Mouse (Mus musculus) urinary bladder, adult 2 months (tissue): ENCODE results near the gene AU022252. TPM values are rescaled to one million over a fixed set of nuclear protein-coding genes. Genes with fewer than 3 reads are reported as not detected.

ENCODE experiments used
- DNase-seq: peaks from one replicate; pipeline ENCODE4 v3.0.0; 2022; ENCODE audit warnings: low spot score
- polyA plus RNA-seq: library from polyadenylated mRNA; depleted of rRNA; stranded (reverse); fragments of >200 nt; gene quantifications from 2 replicates; pipeline ENCODE4 v1.2.3, GENCODE M21; 2012; rRNA removed

The AU022252 gene
- polyA plus RNA-seq, 1 experiment, result 8.8 TPM

DNA sequence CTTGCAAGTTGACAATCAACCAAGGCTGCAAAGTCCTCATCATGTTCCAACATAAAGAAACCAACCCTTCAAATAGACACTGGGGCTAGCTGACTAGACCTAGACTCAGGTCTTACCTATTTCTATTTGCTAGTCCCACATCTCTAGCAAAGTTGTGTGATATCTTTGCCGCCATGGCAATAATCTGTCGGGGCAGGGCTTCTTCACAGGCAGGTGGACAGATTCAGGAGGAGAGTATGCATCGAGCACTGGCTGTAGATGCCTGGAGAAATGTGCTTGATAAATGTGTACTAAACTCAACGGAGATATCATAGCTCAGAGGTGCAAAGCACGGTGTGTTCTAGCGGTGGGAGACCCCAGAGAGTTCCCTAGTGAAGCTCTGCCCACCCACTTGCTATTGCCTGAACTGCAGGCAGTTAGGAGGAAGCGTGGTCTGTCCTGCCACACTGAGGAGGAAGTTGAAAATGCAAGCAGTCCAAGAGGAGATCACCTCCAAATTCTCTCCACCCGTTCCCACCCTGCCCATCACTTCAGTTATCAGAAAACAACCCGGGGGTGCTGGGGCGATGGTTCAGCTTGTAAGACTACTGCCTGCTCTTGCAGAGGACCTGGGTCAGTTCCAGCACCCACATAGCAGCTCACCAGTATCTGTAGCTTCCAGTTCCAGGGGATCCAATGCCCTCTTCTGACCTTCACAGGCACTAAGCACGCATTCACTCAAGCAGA, 44.3 kb downstream of the AU022252 start:
- no peak for DNase-seq

DNA sequence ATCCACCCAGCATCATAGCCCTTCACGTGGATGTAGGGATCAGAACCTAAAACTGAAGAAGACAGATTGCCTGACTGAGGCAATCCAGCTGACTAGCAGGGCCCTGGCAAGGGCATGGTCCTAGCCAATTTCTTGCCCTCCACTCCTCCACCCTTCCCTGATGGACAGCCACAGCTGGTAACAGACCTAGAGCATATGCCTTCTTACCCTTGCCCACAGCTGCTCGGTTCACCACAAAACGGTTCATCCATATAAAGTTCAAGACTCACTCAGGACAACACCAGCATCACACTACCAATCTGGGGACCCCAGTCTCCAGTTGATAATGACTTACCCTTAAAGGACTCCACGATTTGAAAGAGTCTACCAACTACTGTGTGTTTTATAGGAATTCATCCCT, 46.7 kb downstream of the AU022252 start:
- no peak for DNase-seq

- no peak for DNase-seq
Observed at GRCm38 (mm10) chr4:119183525-119183924, 49.0 kb downstream of the AU022252 start.

DNA sequence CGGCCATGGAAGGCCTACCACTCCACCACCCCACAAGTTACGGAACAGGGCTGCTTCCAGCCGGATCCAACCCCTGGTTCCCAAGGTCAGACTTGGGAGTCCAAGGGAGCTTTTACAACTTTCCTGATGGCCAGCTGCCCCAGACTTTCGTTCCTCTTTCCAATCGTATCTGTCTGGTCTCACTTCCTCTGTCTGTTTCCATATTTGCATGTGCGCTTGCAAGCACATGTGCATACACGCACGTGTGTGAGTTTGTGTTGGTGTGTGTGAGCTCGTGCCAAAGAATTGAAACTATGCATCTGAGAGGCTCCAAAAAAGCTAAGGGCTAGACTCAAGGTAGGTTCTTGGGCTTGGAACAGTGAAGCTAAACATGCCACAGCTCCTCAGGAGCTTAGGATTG, 51.1 kb downstream of the AU022252 start:
- no peak for DNase-seq

DNA sequence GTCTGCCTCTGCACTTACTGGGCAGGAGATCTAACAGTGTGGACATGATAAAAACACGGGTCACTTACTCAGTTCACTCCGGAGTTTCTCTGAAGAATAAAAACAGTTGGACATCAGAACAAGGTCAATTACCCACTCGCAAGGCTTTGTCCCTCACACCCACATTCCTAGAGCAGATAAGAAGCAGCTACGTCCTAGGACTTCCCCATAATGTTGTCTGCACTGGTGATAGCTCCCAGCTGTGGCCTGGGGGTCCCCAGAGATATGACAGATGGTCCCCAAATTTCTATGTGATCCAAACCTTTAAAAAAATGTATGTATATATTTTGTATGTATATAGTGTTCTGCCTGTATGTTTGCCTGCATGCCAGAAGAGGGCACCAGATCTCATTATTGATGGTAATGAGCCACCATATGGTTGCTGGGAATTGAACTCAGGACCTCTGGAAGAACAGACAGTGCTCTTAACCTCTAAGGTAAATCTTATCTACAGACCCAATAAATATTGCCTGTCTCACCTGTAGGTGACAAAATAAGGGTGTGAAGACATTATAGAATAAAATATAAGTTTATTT, 52.3 kb downstream of the AU022252 start:
- no peak for DNase-seq

DNA sequence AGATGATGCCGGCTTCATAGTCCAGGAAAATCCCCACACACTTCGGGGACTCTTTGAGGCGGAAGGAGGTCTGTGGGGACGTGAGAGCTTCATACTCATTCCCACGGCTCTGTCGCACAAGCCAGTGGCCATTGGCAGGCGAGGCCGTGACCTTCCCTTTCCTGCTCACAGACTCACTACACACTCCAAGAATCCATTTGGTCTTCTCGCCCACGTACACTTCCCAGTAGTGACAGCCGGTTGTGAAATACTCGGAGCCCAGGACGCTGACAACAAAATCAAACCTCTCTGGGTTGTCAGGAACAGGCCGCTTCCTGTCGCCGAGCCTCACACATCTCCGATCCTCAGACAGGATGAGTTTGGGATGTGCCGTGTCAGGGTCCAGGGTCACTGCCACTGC, 54.2 kb downstream of the AU022252 start:
- no peak for DNase-seq

DNA sequence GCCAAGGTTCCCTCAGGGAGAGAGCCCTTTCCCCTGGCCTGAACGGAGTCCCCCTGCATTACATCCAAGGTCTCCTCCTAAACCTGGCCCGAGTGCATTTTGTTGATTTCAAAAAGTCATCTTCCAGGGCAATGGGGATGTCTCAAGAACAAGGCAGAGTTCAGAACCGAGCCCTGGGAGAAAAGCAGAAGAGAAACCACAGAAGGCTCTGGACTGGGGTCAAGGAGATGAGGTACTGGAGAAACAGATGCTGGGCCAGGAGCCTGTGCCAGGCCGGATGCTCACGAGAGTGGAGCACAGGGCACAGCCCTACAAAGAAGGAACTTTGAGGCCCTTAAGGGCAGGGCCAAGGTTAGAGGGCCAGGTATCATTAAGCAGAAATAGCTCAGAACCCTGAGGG, 54.8 kb downstream of the AU022252 start:
- no peak for DNase-seq

- peak; percentile 82 for DNase-seq
Observed at GRCm38 (mm10) chr4:119173851-119174453, 58.6 kb downstream of the AU022252 start, which contains the start of gene Zfp691. Gene Zfp691, minus strand, starts transcription at chr4:119174195.

DNA sequence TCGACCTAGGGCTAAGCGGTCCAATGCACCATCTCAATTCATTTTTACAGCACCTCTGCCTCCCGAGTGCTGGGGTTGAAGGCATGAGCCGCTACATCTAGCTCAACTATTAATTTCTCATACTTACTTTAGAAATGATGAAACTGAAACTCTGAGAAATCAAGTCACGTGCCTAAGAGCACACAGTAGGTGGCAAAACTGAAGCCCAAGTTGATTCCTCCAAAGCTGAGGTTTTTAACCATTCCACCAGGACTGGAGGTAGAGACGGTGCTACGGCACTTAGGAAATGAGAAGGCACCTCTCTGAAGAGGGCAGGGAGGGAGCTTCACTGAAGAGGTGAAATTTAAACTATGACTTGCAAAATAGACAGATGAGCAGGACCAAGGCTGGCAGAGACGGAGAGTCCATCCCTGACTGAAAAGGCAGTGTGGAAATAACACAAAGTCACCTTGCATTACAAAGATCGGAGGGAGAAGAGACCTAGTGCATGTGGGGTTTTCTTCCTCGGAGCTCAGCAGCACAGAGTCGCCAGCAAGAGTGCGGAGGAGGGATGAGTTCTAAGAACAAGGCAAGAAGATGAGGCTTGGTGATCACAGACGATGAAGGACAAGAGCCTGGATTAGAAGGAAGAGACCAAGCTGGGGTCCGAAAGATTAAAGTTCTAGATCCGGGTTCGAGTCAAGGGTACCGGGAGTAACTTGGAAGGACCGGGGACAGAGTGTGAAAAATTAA, 59.4 kb downstream of the AU022252 start:
- DNase-seq, result no peak

DNA sequence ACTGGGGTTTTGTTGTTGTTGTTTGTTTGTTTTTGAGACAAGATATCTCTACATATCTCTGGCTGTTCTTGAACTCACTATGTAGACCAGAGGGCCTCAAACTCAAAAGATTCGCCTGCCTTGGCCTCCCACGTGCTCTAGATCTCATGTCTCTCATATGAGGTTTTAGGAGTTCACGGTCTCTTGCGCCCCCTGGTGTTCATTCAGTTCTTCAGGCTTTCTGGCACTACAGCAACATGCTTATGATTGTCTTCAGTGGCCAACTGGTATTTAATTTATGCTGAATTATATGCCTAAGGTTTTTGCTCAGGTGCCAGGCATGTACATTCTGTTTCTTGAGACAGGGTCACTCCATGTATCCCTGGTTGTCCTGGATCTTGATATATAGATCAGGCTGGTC, 64.8 kb downstream of the AU022252 start:
- DNase-seq, result peak; percentile 47

GRCm38 (mm10) chr4:119167068-119167467, 65.4 kb downstream of the AU022252 start:
- no peak for DNase-seq

DNA sequence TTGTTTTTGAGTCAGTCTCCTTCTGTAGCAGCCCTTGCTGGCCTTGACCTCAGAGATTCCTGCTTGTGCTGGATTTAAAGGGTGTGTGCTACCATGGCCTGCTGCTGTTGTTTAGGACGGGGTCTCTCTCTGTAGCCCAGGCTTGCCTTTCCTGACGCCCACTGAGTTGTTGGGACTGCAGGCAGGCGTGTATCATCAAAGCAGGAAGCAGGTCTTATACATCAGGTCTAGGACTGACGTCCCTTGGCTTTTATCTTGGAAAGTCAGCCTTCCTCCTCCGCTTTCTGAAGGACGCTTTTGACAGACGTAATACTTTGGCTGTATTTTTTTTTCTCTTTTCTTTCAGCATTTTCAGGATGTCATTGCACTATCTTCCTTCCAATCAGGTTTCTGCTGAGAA, 66.6 kb downstream of the AU022252 start:
- no peak for DNase-seq

DNA sequence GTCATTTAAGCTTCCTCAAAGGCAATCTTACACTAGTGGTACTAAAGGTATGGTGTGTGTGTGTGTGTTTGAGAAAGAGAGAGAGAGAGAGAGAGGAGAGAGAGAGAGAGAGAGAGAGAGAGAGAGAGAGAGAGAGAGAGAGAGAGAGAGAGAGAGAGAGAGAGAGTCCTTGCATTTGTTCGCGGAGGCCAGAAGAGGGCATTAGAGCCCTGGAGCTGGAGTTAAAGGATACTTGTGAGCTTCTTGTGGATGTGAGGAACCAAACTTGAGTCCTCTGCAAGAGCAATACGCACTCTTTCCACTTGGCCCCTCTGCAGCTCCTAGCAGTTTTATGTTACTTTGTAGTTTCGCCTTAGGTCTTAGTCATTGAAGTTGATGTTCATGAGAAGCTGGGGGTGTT, 69.5 kb downstream of the AU022252 start:
- DNase-seq, result no peak

- no peak for DNase-seq
Observed at GRCm38 (mm10) chr4:119161358-119161757, 71.2 kb downstream of the AU022252 start.

GRCm38 (mm10) chr4:119157891-119158290, 74.6 kb downstream of the AU022252 start:
- DNase-seq, result no peak

GRCm38 (mm10) chr4:119157186-119157585, 75.3 kb downstream of the AU022252 start:
- no peak for DNase-seq

Other genes starting within 250 kb of the AU022252 start
- 36.2 and 38.7 TPM in 2 replicates for gene Slc2a1, start 124.0 kb downstream of the AU022252 start, polyA plus RNA-seq
- gene Zfp691, start 58.5 kb downstream of the AU022252 start, polyA plus RNA-seq, result 8.9 and 9.7 TPM in 2 replicates
- 0.15 and 0.33 TPM in 2 replicates for gene Ermap, start 42.7 kb downstream of the AU022252 start, polyA plus RNA-seq
- gene Svbp, start 37.4 kb downstream of the AU022252 start, polyA plus RNA-seq, result 48.0 and 51.4 TPM in 2 replicates
- gene Tmem269, start 14.5 kb downstream of the AU022252 start, polyA plus RNA-seq, result 0.29 and 0.43 TPM in 2 replicates
- gene P3h1, start 203 bp upstream of the AU022252 start, polyA plus RNA-seq, result 30.1 and 30.6 TPM in 2 replicates
- gene Cldn19, start 22.7 kb upstream of the AU022252 start, polyA plus RNA-seq, result 0.54 and 0.59 TPM in 2 replicates
- 312 and 444 TPM in 2 replicates for gene Ybx1, start 61.9 kb upstream of the AU022252 start, polyA plus RNA-seq
- gene Ppih, start 87.8 kb upstream of the AU022252 start, polyA plus RNA-seq, result 21.0 and 28.4 TPM in 2 replicates
- gene Ccdc30, start 182.8 kb upstream of the AU022252 start, polyA plus RNA-seq, result 0.98 and 1.7 TPM in 2 replicates
- 29.4 and 31.5 TPM in 2 replicates for gene Ppcs, start 189.7 kb upstream of the AU022252 start, polyA plus RNA-seq
- gene Zmynd12, start 190.1 kb upstream of the AU022252 start, polyA plus RNA-seq, result 1.3 and 1.9 TPM in 2 replicates